Mouse (Mus musculus): ENCODE results near the gene 2200002D01Rik. TPM values are rescaled to one million over a fixed set of nuclear protein-coding genes. Genes with fewer than 3 reads are reported as not detected.
"Not testable (repeated sequence)": the region's sequence is repeated elsewhere in the genome, so short reads cannot be mapped to it uniquely, and the experiment has no call there.

The 2200002D01Rik gene
- total RNA-seq, 2 experiments from 2014 or later, result 0.36 TPM; not detected in 1

DNA sequence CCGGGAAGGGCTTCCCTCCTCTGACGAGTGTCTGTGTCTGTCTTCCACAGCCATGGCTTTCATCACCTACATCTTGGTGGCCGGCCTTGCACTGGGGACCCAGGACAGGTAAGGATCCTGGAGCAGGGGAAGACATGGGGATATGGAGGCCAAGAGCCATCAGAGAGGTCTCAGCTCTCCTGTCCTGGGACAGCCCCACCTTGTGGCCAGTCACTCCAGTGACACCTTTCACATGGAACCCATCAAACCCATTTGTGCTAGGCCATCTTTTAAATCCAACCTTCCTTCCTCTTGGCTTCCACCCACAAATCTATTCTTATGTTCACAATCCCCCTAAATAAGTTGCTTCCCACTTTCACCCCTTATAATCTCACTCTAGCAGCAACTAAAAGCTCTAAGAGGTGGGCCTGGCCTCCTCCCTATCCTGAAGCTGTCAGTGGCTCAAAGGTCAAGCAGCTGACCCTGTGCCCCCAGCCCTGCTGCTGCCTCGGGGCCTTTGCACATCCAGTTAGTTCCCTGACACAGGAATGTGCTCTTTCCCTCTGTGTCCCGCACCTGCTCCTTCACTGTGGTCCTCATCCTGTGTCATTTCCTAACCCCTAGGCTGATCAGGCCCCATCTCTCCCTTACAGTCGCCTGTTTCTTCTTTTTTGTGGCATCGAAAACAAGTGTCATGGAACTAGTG is 3.4 kb downstream of the 2200002D01Rik start:
- no peak for DNase-seq (ENCODE audit: low spot score in 2 of 2)
- no peak overlapping the region for H3K4me3 ChIP-seq
- peak; percentile 71 for TF ChIP-seq CTCF (conservative IDR thresholded peaks at IDR 0.05)

DNA sequence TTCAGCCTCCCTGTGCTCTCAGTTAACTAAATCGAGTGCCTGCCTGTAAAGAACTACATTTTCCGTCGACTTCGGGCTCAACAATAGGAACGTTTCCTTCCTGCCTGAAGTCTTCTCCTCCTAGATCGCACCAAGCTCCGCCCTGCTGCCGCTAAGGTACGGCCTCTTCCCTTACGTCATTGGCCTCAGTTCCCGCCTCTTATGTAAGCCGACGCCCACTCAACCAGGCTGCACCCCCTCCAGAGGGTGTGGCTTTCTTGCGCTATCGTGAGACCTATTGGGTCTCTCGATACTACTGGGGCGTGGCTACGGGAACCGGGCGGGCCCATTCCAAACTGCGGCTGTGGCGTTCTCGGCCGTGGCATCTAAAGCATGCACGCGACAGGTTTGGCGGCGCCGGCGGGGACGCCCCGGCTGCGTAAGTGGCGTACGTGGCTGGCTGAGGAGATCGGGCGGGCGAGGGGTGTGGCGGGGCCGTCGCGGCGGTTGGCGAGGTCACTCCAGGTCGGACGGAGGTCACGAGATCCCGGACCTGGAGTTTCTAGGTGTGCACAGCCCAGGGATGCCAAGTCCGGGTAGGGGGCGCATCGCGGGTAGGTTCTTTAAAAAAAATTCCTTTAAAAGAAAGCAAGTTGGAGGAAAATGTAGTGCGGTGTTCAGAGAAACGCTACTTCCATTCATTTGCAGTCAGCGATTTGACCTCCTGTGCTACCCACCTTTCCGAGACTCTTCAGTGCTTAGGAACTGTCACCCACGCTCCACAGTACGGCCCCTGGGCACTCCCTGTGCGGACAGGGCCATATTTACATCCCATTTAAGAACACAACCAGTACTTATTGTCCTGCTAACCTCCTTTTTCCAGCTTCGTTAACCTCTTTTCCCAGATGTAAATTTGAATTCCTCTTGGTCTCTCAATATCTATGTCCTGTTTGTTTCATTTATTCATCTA is 10.0 kb downstream of the 2200002D01Rik start, which contains the start of gene Yif1b:
Yif1b (plus strand) TSS at position 311 of the 949 bp plus-strand sequence.
- DNase-seq (ENCODE audit: low spot score in 2 of 2), result peak; percentile 97 to 98
- peak within 1 kb of the TSS; percentile 94 for H3K27ac ChIP-seq
- no peak; the same call in none of the 2 replicates for TF ChIP-seq CTCF (conservative IDR thresholded peaks at IDR 0.05)
- H3K4me3 ChIP-seq, result peak within 1 kb of the TSS; percentile 90

More for the DNA sequence above, 3.4 kb downstream of the 2200002D01Rik start:
- H3K27ac ChIP-seq, result no peak overlapping the region

DNA sequence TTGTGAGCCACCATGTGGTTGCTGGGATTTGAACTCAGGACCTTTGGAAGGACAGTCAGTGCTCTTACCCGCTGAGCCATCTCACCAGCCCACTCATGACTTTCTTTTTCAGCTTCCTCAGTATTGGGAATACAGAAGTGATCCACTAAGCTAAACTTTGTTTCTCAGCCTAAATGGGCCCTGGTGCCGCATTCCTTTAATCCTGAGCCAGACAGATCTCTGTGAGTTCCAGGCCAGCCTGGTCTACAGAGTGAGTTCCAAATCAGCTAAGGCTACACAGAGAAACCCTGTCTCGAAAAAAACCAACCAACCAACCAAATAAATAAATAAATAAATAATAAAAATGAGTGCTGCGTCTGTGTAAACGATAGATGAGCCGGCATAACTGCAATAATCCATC is 10.7 kb downstream of the 2200002D01Rik start:
- Histone ChIP-seq H3K27ac (peak overlapping the region; percentile 94), H3K4me3 (peak overlapping the region; percentile 90)
- DNase-seq (ENCODE audit: low spot score in 2 of 2), result not testable (repeated sequence)

- Histone ChIP-seq H3K27ac (no peak overlapping the region), H3K4me3 (no peak overlapping the region)
- no peak for TF ChIP-seq CTCF (conservative IDR thresholded peaks at IDR 0.05)
- DNase-seq (ENCODE audit: low spot score in 2 of 2), result no peak
Measured at GRCm38 (mm10) chr7:29236593-29236992, 11.7 kb downstream of the 2200002D01Rik start.

DNA sequence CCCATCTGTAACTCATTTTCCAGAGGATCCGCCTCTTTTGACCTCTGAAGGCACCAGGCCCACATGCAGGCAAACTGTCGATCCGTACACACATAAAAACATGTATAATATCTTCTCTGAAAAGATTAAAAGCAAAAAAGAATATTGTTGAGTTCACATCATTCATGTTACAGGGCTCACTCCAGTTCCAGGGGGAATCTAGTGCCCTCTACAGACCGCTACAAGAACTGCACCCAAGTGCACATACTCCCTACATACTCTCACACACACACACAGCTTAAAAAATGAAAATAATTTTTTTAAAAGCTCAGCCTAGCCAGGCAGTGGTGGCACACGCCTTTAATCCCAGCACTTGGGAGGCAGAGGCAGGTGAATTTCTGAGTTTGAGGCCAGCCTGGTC is 13.6 kb downstream of the 2200002D01Rik start:
- Histone ChIP-seq H3K27ac (no peak overlapping the region), H3K4me3 (no peak overlapping the region)
- peak; percentile 67 for TF ChIP-seq CTCF (conservative IDR thresholded peaks at IDR 0.05)
- no peak for DNase-seq (ENCODE audit: low spot score in 2 of 2)

DNA sequence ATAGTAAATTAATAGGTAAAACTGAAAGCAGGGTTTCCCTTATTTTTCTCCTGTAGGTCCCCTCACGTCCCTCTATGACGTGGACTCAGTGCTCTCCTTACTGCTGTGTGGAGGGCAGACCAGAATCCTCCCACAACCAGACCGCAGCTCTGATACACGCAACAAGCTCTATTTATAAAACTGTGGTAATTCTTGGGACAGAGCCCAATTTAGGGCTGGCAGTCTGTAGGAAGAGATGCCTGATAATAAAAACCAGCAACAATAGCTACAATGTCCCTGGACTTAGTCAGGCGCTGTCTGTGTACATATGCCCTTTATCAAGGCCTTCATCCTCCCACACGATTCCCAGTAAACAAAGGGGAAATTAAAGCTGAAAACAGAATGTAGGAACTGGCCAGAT is 14.5 kb downstream of the 2200002D01Rik start:
- DNase-seq (ENCODE audit: low spot score in 2 of 2), result peak; percentile 32 to 42
- no peak for TF ChIP-seq CTCF (conservative IDR thresholded peaks at IDR 0.05)
- Histone ChIP-seq H3K27ac (no peak overlapping the region; the same call in 1 of the 2 replicates), H3K4me3 (no peak overlapping the region)

DNA sequence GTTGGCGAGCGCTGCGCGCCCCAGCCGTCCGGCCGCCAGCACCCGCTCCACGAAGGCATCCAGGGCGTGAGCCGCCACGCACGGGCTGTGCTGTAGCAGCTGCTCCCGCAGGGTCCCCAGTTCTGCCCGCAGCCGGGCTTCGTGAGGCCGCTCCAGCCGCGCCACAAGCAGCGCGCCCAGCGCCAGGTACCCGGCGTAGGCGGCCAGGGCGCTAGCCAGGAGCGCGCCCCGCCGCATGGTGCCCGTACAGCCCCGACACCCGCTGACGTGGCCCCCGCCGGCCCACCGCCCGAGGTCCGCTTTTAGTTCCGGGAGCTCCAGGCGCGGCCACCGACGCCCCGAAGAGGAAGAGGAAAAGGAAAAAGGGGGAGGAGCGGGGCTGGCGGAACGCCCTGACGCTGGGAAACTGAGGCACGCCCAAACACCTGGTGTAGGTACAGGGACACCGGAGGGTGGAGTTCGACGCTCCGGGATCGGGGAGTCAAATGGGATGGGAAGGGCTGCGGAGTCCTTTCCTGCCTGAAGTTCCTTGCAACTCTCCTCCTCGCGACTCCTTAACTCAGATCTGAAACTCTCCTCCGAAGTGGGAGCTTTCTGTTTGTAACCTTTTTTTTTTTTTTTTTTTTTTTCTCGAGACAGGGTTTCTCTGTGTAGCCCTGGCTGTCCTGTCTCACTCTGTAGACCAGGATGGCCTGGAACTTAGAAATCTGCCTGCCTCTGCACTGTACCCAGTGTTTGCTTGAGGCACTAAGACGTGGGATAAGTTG is 15.8 kb downstream of the 2200002D01Rik start, which contains the start of gene Kcnk6:
Kcnk6 (minus strand) TSS at position 269 of the 767 bp plus-strand sequence.
- peak within 1 kb of the TSS; percentile 78 for H3K27ac ChIP-seq
- TF ChIP-seq CTCF (conservative IDR thresholded peaks at IDR 0.05), result no peak
- peak within 1 kb of the TSS; percentile 59 for H3K4me3 ChIP-seq
- DNase-seq (ENCODE audit: low spot score in 2 of 2), result peak; percentile 26 to 32

- H3K27ac ChIP-seq, result peak overlapping the region; percentile 78
- TF ChIP-seq CTCF (conservative IDR thresholded peaks at IDR 0.05), result no peak
- no peak for DNase-seq (ENCODE audit: low spot score in 2 of 2)
- peak overlapping the region; percentile 59; the same call in 1 of the 2 replicates for H3K4me3 ChIP-seq
Measured at GRCm38 (mm10) chr7:29231517-29231916, 16.7 kb downstream of the 2200002D01Rik start.

- no peak for DNase-seq (ENCODE audit: low spot score in 2 of 2)
- no peak overlapping the region for H3K4me3 ChIP-seq
- TF ChIP-seq CTCF (conservative IDR thresholded peaks at IDR 0.05), result no peak
- H3K27ac ChIP-seq, result no peak overlapping the region
Measured at GRCm38 (mm10) chr7:29230560-29230959, 17.7 kb downstream of the 2200002D01Rik start.

- Histone ChIP-seq H3K27ac (no peak overlapping the region), H3K4me3 (no peak overlapping the region)
- DNase-seq (ENCODE audit: low spot score in 2 of 2), result no peak
- TF ChIP-seq CTCF (conservative IDR thresholded peaks at IDR 0.05), result no peak
Measured at GRCm38 (mm10) chr7:29228202-29228601, 20.1 kb downstream of the 2200002D01Rik start.

DNA sequence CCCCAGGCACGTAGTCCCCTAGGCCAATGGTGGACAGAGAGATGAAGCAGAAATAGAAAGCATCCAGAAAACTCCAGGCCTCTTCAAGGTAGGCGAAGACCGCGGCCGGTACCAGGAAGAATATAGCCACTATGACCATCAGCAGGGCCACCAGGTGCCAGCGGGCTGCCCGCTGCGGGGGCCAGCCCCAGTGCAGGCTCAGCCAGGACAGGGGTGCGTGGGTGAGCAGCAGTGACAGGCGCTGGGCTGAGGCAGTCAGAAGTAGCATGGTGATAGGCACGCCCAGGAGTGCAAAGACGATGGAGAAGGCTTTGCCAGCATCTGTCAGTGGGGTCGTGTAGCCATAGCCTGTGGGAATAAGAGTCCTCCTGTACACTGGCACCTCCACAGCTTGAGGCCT is 22.7 kb downstream of the 2200002D01Rik start:
- Histone ChIP-seq H3K27ac (0 out of 2 replicates have a peak overlapping the region, but pooled peaks have one; percentile 39), H3K4me3 (no peak overlapping the region; the same call in 1 of the 2 replicates)
- DNase-seq (ENCODE audit: low spot score in 2 of 2), result no peak
- TF ChIP-seq CTCF (conservative IDR thresholded peaks at IDR 0.05), result no peak

- TF ChIP-seq CTCF (conservative IDR thresholded peaks at IDR 0.05), result no peak
- H3K27ac ChIP-seq, result 0 out of 2 replicates have a peak overlapping the region, but pooled peaks have one; percentile 39
- H3K4me3 ChIP-seq, result no peak overlapping the region; the same call in 1 of the 2 replicates
- DNase-seq (ENCODE audit: low spot score in 2 of 2), result peak in 1 of 2 experiments; percentile 17
Measured at GRCm38 (mm10) chr7:29224756-29225394, 23.4 kb downstream of the 2200002D01Rik start.

Measured in layer of hippocampus, adult 2 months (tissue).